Mouse (Mus musculus) layer of hippocampus, adult 2 months (tissue): ENCODE data around the gene Cd38. TPM values are rescaled to one million over a fixed set of nuclear protein-coding genes. Genes with fewer than 3 reads are reported as not detected.

ENCODE experiments used
- DNase-seq, 2 experiments: peaks; one replicate each; pipeline ENCODE4 v3.0.0; 2022; ENCODE audit warnings: low spot score in 2 of 2
- H3K27ac ChIP-seq: fragments of 200-600 bp; 2 replicates; pipeline ENCODE4 v1.8.1; 2022
- H3K4me3 ChIP-seq: fragments of 200-600 bp; 2 replicates; pipeline ENCODE4 v1.8.1; 2022; ENCODE audit warnings: mild to moderate bottlenecking
- CTCF ChIP-seq: fragments of 200-600 bp; conservative IDR thresholded peaks from 2 replicates; pipeline ENCODE4 v1.8.1; 2022; ENCODE audit warnings: antibody characterized with exemption, mild to moderate bottlenecking, moderate library complexity
- total RNA-seq, 2 experiments: library from RNA; stranded (reverse); gene quantifications; 2 replicates each; pipeline ENCODE4 v1.2.3; 2021

Cd38 gene
- total RNA-seq, 2 experiments from 2014 or later, result 6.4 to 6.6 TPM

DNA sequence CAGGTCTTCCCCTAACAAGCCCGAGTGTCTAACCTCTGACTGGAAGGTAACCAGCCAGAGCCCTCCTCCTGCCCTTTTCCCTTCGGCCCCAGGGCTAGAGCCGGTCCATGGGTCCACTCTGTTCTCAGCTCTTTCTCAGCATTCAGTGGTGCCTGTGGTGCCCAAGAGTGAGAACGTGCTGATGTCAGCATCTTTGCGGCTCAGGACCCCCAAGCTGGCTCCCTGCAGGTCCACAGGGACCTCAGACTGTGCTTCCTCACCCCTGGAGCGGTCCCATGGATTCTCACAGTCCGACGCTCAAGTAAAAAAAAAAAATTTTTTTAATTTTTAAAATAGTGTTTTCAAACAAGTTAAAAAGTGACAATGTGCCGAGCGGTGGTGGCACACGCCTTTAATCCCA lies 53.5 kb downstream of the Cd38 start:
- no peak for DNase-seq
- Histone ChIP-seq H3K4me3 (no peak overlapping the region), H3K27ac (no peak overlapping the region)
- TF ChIP-seq CTCF, result no peak

DNA sequence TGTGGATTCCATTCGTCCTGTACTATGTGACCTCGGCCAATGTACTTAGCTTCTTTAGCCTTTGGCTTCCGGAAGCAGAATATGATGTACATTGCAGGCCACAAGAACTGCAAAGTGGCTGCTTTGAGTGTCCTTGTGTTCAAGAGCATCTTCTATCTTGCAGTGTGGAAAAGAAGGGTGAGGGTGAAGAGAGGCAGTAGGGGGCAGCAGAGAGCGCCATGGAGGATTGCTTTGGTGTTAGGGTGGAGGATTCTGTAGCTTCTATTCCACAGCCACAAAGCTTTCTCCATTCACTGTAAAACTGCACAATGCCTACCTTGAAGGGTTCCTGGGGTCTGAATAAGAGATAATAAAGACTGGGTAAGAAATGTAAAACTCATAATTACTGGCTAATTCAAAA lies 55.6 kb downstream of the Cd38 start:
- no peak overlapping the region for H3K27ac ChIP-seq
- DNase-seq, result peak; percentile 37 to 80
- no peak overlapping the region for H3K4me3 ChIP-seq
- peak; percentile 88 for TF ChIP-seq CTCF

DNA sequence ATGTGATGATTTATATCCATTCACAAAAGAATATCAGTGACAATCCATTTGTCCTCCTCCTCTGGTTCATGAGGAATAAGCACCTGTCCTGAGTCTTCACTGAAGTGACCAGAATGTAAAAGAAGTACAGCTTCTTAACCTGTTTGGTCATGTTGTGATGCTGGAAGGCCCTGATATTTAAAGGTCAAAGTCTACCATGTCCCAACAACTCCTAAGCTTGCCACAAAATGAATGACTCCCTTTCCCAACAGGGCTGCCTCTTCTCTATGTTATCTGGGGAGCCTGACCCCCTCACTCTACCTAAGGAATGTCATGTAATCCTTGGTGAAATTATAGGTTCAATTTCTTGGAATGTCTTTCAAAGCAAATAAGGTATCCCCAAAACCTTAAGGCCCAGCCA lies 59.4 kb downstream of the Cd38 start:
- TF ChIP-seq CTCF, result no peak
- no peak overlapping the region for H3K4me3 ChIP-seq
- H3K27ac ChIP-seq, result no peak overlapping the region
- no peak for DNase-seq

DNA sequence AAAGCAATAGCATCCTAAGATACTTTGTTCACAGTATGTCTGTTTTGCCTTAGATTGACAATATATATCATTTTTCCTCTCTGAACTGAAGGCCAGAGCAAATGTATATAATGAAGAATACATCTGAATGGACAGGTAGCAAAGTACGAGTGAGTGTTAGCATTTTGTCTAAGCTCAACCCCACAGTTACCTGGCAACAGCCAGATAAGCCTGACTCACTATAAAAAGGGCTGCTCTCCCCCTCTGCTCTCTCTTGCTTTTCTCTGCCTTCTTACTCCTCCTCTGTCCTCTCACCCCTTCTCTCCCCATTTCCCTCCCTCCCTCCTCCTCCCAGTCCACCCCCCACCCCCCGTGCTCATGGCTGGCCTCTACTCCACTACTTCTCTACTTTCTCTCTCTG lies 64.9 kb downstream of the Cd38 start:
- TF ChIP-seq CTCF, result no peak
- DNase-seq, result no peak
- Histone ChIP-seq H3K4me3 (no peak overlapping the region), H3K27ac (no peak overlapping the region)

DNA sequence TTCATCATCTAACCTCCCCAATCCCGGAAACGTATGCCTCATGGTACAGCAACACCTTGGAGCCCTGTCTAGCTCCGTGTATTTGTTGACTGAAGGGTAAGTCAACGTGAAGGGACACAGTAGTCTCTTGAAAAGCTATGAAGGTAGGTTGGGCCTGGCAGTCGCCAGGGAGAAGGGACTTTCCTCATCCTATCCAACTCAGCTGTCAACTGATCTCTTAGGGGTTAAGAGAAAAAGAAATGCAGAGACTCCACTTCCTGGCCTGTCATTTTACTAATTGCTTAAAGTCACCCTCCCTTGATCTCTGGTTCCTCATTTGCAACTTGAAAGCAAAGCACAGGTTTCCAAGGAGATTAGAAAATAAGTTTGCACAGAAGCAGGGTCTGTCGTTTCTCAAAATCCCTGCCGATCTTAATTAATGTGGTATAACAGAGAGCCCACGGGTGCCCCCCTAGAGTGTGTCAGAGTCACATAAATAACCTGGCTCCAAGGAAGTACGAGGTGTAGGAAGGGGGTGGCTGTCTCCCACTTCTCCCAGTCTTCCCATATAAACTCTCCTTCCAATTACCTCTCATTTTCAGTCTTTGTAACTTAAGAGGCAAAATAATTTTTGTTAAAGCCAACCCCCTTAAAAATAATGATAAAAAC lies 79.1 kb downstream of the Cd38 start:
- Histone ChIP-seq H3K27ac (no peak overlapping the region), H3K4me3 (no peak overlapping the region; the same call in 1 of the 2 replicates)
- no peak for TF ChIP-seq CTCF
- no peak for DNase-seq

DNA sequence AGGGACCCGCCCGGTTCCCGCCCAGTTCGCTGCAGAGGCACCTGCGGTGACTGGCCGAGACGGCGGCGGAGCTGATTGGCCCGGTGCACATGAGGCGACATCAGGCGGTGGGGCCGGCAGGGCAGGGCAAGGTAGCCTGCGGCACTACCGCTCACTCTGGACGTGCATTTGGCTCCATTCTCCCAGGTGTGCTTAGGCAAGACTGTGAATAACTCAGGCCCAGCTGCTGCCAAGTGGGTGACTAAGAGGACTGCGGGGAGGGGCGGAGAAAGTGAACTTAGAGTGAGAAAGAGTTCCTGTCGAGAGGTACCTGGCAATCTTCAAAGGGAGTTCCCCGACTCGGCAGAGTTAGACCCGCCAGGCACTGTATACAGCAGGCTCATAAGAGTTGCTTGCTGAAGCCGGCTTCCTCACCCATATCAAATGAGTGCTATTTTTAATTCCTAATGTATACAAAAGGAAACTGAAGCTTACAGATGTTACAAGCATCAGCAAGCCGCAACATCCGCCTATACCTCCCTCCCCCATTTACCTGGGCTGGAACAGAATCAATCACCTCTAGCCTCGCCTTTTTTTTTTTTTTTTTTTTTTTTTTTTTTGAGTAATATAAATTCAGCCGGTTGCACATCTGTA lies 79.9 kb downstream of the Cd38 start:
- no peak for TF ChIP-seq CTCF
- peak; percentile 0 to 12 for DNase-seq
- Histone ChIP-seq H3K4me3 (peak overlapping the region; percentile 37), H3K27ac (no peak overlapping the region)

DNA sequence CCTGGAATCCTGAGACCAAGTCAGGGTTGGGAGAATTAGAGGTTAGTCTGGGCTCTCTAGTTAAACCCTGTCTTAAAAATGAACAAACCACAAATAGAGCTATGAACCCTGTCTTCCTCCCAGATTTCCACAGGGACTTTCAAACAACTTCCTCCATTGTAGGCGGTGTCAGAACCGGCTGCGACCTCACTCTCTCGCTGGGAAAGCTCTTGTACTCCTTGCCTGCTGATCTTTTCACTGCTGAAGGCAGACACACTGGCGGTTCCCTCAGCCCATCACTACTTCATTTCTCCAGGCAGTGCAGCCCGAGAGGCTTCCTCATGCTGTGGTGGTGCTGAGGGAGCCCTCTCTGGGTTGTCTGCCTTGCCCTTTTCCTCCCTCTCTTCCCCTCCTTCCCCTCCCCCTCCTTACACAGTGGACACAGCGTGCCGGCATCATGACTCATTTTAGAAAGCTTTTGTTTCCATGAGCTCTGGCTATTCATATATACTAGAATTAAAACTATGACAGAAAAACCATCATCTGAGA lies 80.5 kb downstream of the Cd38 start:
- Histone ChIP-seq H3K4me3 (no peak overlapping the region; the same call in 1 of the 2 replicates), H3K27ac (no peak overlapping the region)
- no peak for TF ChIP-seq CTCF
- no peak for DNase-seq

DNA sequence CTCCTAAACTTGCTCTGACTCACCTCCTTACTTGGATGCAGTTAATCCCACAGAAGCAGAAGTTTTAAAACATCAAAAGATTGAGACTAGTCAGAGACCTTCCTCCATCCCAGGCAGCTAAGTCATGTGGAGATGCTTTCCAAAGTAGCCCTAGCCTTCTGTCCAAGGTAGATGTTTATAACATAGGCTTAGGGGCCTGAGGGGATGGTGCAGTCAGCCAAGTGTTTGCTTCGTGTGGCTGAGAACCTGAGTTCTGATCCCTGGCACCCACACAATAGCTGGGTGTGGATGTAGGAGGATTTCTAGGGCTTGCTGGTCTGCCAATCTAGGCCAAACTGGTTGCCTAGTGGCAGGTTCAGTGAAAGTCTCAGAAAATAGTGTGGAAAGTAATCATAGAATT lies 84.9 kb downstream of the Cd38 start:
- Histone ChIP-seq H3K27ac (no peak overlapping the region), H3K4me3 (no peak overlapping the region)
- TF ChIP-seq CTCF, result no peak
- DNase-seq, result no peak

DNA sequence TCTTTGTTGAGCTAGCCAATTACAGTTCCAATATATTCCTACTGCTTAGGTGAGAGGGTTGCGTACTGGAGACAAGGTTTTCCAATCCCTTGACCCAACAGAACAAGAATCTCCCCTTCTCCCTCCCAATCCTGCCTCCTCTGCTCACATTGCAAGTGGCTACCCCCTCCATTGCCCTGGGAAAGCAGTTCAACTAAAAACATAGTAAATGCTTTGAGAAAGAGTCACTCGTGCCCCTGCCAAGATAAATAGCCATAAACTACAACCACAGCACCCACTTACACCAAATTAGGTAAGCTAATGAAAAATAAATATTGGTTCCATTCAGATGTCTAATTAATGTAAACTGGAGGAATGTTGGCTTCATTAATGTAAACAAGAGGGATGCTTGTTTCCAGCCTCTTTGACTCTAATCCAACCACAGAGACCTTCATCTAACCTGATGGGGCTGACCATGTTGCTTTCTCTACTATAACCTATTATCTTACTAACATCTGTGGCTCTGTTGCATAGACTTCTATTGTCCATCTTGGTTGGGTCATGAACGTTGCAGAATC lies 91.6 kb downstream of the Cd38 start:
- Histone ChIP-seq H3K27ac (no peak overlapping the region), H3K4me3 (no peak overlapping the region)
- no peak for TF ChIP-seq CTCF
- DNase-seq, result no peak

DNA sequence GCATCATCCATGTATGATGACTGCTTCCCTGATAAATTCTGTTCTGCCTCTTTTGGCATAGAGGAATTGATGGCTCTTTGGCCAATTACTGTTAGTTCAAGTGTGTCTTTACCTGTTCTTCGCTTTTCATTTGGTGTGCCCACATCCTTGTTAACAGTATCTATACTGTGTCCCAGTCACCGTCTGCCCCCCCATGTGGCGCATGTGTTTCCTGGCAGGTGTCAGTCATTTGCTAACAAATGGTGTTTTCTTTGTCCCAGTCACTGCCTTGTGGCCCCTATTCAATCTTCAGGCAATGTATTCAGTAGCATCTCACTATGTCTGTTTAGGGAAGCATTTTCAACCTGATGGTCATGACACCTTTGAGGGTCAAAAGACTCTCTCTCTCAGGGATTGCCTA lies 92.7 kb downstream of the Cd38 start:
- DNase-seq, result no peak
- TF ChIP-seq CTCF, result no peak
- Histone ChIP-seq H3K4me3 (no peak overlapping the region), H3K27ac (no peak overlapping the region)

Other genes with a start within 250 kb of the Cd38 start
- gene Cc2d2a, start 206.2 kb upstream of the Cd38 start, total RNA-seq, result 10 to 100 TPM; 18.2 to 21.0 TPM
- not detected for gene Bst1, start 49.7 kb upstream of the Cd38 start, total RNA-seq
- gene Fbxl5, start 46.9 kb upstream of the Cd38 start, total RNA-seq, result 10 to 100 TPM; 89.3 to 97.2 TPM
- 10 to 100 TPM in 1 of 2 experiments, 1 to 10 TPM in 1; 8.2 to 10.1 TPM for gene Gm7879, start 44.6 kb downstream of the Cd38 start, total RNA-seq
- under 1 TPM; 0.32 to 0.54 TPM for gene Fgfbp1, start 113.2 kb downstream of the Cd38 start, total RNA-seq
- gene Prom1, start 233.5 kb downstream of the Cd38 start, total RNA-seq, result 10 to 100 TPM; 17.9 to 18.3 TPM